Mouse (Mus musculus): ENCODE measurements around the gene Olfr1360. TPM values are rescaled to one million over a fixed set of nuclear protein-coding genes. Genes with fewer than 3 reads are reported as not detected.

The Olfr1360 gene
- polyA plus RNA-seq (2015; fragmentation: Illumina TruSeq; extraction: RNeasy Lipid Tissue Mini Kit (QIAGEN cat#74804); ENCODE audit: insufficient read depth, low read depth, low replicate concordance): not detected

GRCm38 (mm10) chr13:21677305-21677704 lies at the start of gene Olfr1360:
TSS of gene Olfr1360 (minus strand) at chr13:21677405.

GRCm38 (mm10) chr13:21721757-21722372 lies 44.7 kb upstream of the Olfr1360 start, which contains the start of gene Hist1h2bm:
TSS of gene Hist1h2bm (plus strand) at chr13:21722044.

DNA sequence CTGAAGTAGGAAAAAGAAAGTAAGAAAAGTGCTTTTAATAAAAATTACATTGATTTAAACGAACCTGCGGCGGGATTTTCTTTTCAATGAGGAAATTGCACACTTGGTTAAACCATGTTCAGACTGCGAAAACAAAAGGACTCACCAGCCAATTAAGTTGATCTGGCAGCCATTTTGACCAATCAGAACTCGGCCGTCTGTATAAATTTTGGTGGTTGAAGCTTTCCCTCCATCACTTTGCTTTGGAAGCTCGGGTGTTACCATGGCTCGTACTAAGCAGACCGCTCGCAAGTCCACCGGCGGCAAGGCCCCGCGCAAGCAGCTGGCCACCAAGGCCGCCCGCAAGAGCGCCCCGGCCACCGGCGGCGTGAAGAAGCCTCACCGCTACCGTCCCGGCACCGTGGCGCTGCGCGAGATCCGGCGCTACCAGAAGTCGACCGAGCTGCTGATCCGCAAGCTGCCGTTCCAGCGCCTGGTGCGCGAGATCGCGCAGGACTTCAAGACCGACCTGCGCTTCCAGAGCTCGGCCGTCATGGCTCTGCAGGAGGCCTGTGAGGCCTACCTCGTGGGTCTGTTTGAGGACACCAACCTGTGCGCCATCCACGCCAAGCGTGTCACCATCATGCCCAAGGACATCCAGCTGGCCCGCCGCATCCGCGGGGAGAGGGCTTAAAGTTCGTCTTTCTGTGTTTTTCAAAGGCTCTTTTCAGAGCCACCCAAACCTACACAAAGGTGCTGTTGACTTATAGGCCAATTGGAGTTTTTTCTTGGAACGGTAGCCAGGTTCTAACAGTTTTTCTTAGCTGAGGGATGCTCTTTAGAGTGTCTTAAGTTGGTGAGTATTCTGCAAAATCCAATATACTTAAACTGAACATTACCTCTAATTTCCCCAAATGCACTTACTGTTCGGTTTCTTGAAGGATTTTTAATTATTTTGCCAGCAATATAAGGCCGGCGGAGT lies 40.5 kb upstream of the Olfr1360 start, which contains the start of gene Hist1h3h:
Gene Hist1h3h (plus strand): TSS at position 263 of the 961 bp plus-strand sequence.

DNA sequence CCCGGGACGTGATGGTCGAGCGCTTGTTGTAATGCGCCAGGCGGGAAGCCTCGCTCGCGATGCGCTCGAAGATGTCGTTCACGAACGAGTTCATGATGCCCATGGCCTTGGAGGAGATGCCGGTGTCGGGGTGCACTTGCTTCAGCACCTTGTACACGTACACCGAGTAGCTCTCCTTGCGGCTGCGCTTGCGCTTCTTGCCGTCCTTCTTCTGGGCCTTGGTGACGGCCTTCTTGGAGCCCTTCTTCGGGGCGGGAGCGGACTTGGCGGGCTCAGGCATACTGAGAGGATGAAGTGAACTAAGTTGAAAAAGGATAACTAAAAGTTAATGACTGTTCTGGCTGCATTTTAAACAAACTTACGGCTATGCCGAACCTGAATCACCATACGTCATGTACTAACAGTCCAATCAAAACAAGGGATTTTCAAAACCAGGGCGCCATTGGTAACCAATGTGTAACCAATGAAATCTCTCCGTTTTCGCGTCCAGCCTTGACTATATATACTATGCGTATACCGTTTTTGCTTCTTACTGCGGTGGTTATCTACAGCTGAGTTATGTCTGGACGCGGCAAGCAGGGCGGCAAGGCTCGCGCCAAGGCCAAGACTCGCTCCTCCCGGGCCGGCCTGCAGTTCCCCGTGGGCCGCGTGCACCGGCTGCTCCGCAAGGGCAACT lies 38.8 kb upstream of the Olfr1360 start, which contains the start of the genes Hist1h2bl and Hist1h2ai:
Gene Hist1h2bl (minus strand): TSS at position 280 of the 676 bp plus-strand sequence.
Gene Hist1h2ai (plus strand): TSS at position 559 of the 676 bp plus-strand sequence.

GRCm38 (mm10) chr13:21697811-21698210 lies 20.6 kb upstream of the Olfr1360 start, which contains the start of gene Olfr1359:
TSS of gene Olfr1359 (plus strand) at chr13:21698111.

GRCm38 (mm10) chr13:21663286-21663685 lies 13.9 kb downstream of the Olfr1360 start, which contains the start of gene Olfr1361:
TSS of gene Olfr1361 (minus strand) at chr13:21663386.

DNA sequence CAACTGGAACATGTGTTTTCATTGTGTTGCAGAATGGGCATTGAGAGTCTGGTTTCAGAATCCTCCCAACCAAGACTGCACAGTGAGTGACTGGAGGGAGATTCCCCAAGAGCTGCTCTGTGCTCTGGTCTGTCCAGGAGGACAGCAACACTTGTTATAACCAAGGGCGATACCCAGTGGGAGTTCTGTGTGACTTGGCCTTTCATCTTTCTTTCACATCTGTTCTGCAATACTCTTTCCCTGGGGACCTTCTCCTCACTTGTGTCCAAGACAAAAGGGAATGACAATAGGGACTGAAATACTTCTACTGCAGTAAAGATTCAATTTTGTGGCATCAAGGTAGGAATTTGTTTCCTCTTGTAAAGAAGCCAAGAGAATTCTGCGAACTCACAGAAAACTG lies 34.8 kb downstream of the Olfr1360 start, which contains the start of gene Olfr11:
Gene Olfr11 (minus strand): TSS at position 101 of the 400 bp plus-strand sequence.

Other genes starting within 250 kb of the Olfr1360 start
- gene Pgbd1, start 236.3 kb downstream of the Olfr1360 start, polyA plus RNA-seq (2015; fragmentation: Illumina TruSeq; extraction: RNeasy Lipid Tissue Mini Kit (QIAGEN cat#74804); ENCODE audit: insufficient read depth, low read depth, low replicate concordance): 0.50 TPM
- 20.8 TPM for gene Zscan26, start 223.7 kb downstream of the Olfr1360 start, polyA plus RNA-seq (2015; fragmentation: Illumina TruSeq; extraction: RNeasy Lipid Tissue Mini Kit (QIAGEN cat#74804); ENCODE audit: insufficient read depth, low read depth, low replicate concordance)
- not detected for gene Nkapl, start 208.9 kb downstream of the Olfr1360 start, polyA plus RNA-seq (2015; fragmentation: Illumina TruSeq; extraction: RNeasy Lipid Tissue Mini Kit (QIAGEN cat#74804); ENCODE audit: insufficient read depth, low read depth, low replicate concordance)
- gene Zkscan4, start 198.5 kb downstream of the Olfr1360 start, polyA plus RNA-seq (2015; fragmentation: Illumina TruSeq; extraction: RNeasy Lipid Tissue Mini Kit (QIAGEN cat#74804); ENCODE audit: insufficient read depth, low read depth, low replicate concordance): 0.92 TPM
- gene Gm10065, start 198.0 kb downstream of the Olfr1360 start, polyA plus RNA-seq (2015; fragmentation: Illumina TruSeq; extraction: RNeasy Lipid Tissue Mini Kit (QIAGEN cat#74804); ENCODE audit: insufficient read depth, low read depth, low replicate concordance): not detected
- not detected for gene AK157302, start 182.2 kb downstream of the Olfr1360 start, polyA plus RNA-seq (2015; fragmentation: Illumina TruSeq; extraction: RNeasy Lipid Tissue Mini Kit (QIAGEN cat#74804); ENCODE audit: insufficient read depth, low read depth, low replicate concordance)
- not detected for gene Gm11273, start 176.0 kb downstream of the Olfr1360 start, polyA plus RNA-seq (2015; fragmentation: Illumina TruSeq; extraction: RNeasy Lipid Tissue Mini Kit (QIAGEN cat#74804); ENCODE audit: insufficient read depth, low read depth, low replicate concordance)
- 2.1 TPM for gene Zkscan8, start 146.3 kb downstream of the Olfr1360 start, polyA plus RNA-seq (2015; fragmentation: Illumina TruSeq; extraction: RNeasy Lipid Tissue Mini Kit (QIAGEN cat#74804); ENCODE audit: insufficient read depth, low read depth, low replicate concordance)
- gene Olfr1366, start 134.6 kb downstream of the Olfr1360 start, polyA plus RNA-seq (2015; fragmentation: Illumina TruSeq; extraction: RNeasy Lipid Tissue Mini Kit (QIAGEN cat#74804); ENCODE audit: insufficient read depth, low read depth, low replicate concordance): not detected
- not detected for gene Olfr1535, start 117.5 kb downstream of the Olfr1360 start, polyA plus RNA-seq (2015; fragmentation: Illumina TruSeq; extraction: RNeasy Lipid Tissue Mini Kit (QIAGEN cat#74804); ENCODE audit: insufficient read depth, low read depth, low replicate concordance)
- gene Olfr1364, start 95.6 kb downstream of the Olfr1360 start, polyA plus RNA-seq (2015; fragmentation: Illumina TruSeq; extraction: RNeasy Lipid Tissue Mini Kit (QIAGEN cat#74804); ENCODE audit: insufficient read depth, low read depth, low replicate concordance): not detected
- gene Olfr1362, start 63.4 kb downstream of the Olfr1360 start, polyA plus RNA-seq (2015; fragmentation: Illumina TruSeq; extraction: RNeasy Lipid Tissue Mini Kit (QIAGEN cat#74804); ENCODE audit: insufficient read depth, low read depth, low replicate concordance): not detected
- gene Olfr11, start 34.9 kb downstream of the Olfr1360 start, polyA plus RNA-seq (2015; fragmentation: Illumina TruSeq; extraction: RNeasy Lipid Tissue Mini Kit (QIAGEN cat#74804); ENCODE audit: insufficient read depth, low read depth, low replicate concordance): not detected
- not detected for gene Olfr1361, start 14.0 kb downstream of the Olfr1360 start, polyA plus RNA-seq (2015; fragmentation: Illumina TruSeq; extraction: RNeasy Lipid Tissue Mini Kit (QIAGEN cat#74804); ENCODE audit: insufficient read depth, low read depth, low replicate concordance)
- not detected for gene Olfr1359, start 20.7 kb upstream of the Olfr1360 start, polyA plus RNA-seq (2015; fragmentation: Illumina TruSeq; extraction: RNeasy Lipid Tissue Mini Kit (QIAGEN cat#74804); ENCODE audit: insufficient read depth, low read depth, low replicate concordance)
- gene Hist1h2bl, start 38.7 kb upstream of the Olfr1360 start, polyA plus RNA-seq (2015; fragmentation: Illumina TruSeq; extraction: RNeasy Lipid Tissue Mini Kit (QIAGEN cat#74804); ENCODE audit: insufficient read depth, low read depth, low replicate concordance): not detected
- gene Hist1h2ai, start 39.0 kb upstream of the Olfr1360 start, polyA plus RNA-seq (2015; fragmentation: Illumina TruSeq; extraction: RNeasy Lipid Tissue Mini Kit (QIAGEN cat#74804); ENCODE audit: insufficient read depth, low read depth, low replicate concordance): not detected
- gene Hist1h3h, start 40.3 kb upstream of the Olfr1360 start, polyA plus RNA-seq (2015; fragmentation: Illumina TruSeq; extraction: RNeasy Lipid Tissue Mini Kit (QIAGEN cat#74804); ENCODE audit: insufficient read depth, low read depth, low replicate concordance): not detected
- gene Hist1h2bm, start 44.6 kb upstream of the Olfr1360 start, polyA plus RNA-seq (2015; fragmentation: Illumina TruSeq; extraction: RNeasy Lipid Tissue Mini Kit (QIAGEN cat#74804); ENCODE audit: insufficient read depth, low read depth, low replicate concordance): not detected
- not detected for gene Hist1h4j, start 57.7 kb upstream of the Olfr1360 start, polyA plus RNA-seq (2015; fragmentation: Illumina TruSeq; extraction: RNeasy Lipid Tissue Mini Kit (QIAGEN cat#74804); ENCODE audit: insufficient read depth, low read depth, low replicate concordance)
- gene Hist1h4k, start 73.1 kb upstream of the Olfr1360 start, polyA plus RNA-seq (2015; fragmentation: Illumina TruSeq; extraction: RNeasy Lipid Tissue Mini Kit (QIAGEN cat#74804); ENCODE audit: insufficient read depth, low read depth, low replicate concordance): not detected
- not detected for gene Hist1h2ak, start 76.4 kb upstream of the Olfr1360 start, polyA plus RNA-seq (2015; fragmentation: Illumina TruSeq; extraction: RNeasy Lipid Tissue Mini Kit (QIAGEN cat#74804); ENCODE audit: insufficient read depth, low read depth, low replicate concordance)
- not detected for gene Hist1h2bn, start 76.7 kb upstream of the Olfr1360 start, polyA plus RNA-seq (2015; fragmentation: Illumina TruSeq; extraction: RNeasy Lipid Tissue Mini Kit (QIAGEN cat#74804); ENCODE audit: insufficient read depth, low read depth, low replicate concordance)
- not detected for gene Hist1h1b, start 103.2 kb upstream of the Olfr1360 start, polyA plus RNA-seq (2015; fragmentation: Illumina TruSeq; extraction: RNeasy Lipid Tissue Mini Kit (QIAGEN cat#74804); ENCODE audit: insufficient read depth, low read depth, low replicate concordance)
- not detected for gene Hist1h3i, start 106.0 kb upstream of the Olfr1360 start, polyA plus RNA-seq (2015; fragmentation: Illumina TruSeq; extraction: RNeasy Lipid Tissue Mini Kit (QIAGEN cat#74804); ENCODE audit: insufficient read depth, low read depth, low replicate concordance)
- not detected for gene Hist1h2an, start 109.8 kb upstream of the Olfr1360 start, polyA plus RNA-seq (2015; fragmentation: Illumina TruSeq; extraction: RNeasy Lipid Tissue Mini Kit (QIAGEN cat#74804); ENCODE audit: insufficient read depth, low read depth, low replicate concordance)
- not detected for gene Hist1h2bp, start 110.1 kb upstream of the Olfr1360 start, polyA plus RNA-seq (2015; fragmentation: Illumina TruSeq; extraction: RNeasy Lipid Tissue Mini Kit (QIAGEN cat#74804); ENCODE audit: insufficient read depth, low read depth, low replicate concordance)
- not detected for gene Hist1h2bq, start 132.8 kb upstream of the Olfr1360 start, polyA plus RNA-seq (2015; fragmentation: Illumina TruSeq; extraction: RNeasy Lipid Tissue Mini Kit (QIAGEN cat#74804); ENCODE audit: insufficient read depth, low read depth, low replicate concordance)
- gene Hist1h2ao, start 133.1 kb upstream of the Olfr1360 start, polyA plus RNA-seq (2015; fragmentation: Illumina TruSeq; extraction: RNeasy Lipid Tissue Mini Kit (QIAGEN cat#74804); ENCODE audit: insufficient read depth, low read depth, low replicate concordance): not detected
- not detected for gene Hist1h4m, start 134.3 kb upstream of the Olfr1360 start, polyA plus RNA-seq (2015; fragmentation: Illumina TruSeq; extraction: RNeasy Lipid Tissue Mini Kit (QIAGEN cat#74804); ENCODE audit: insufficient read depth, low read depth, low replicate concordance)
- not detected for gene Hist1h4n, start 154.8 kb upstream of the Olfr1360 start, polyA plus RNA-seq (2015; fragmentation: Illumina TruSeq; extraction: RNeasy Lipid Tissue Mini Kit (QIAGEN cat#74804); ENCODE audit: insufficient read depth, low read depth, low replicate concordance)
- gene Hist1h2ap, start 156.1 kb upstream of the Olfr1360 start, polyA plus RNA-seq (2015; fragmentation: Illumina TruSeq; extraction: RNeasy Lipid Tissue Mini Kit (QIAGEN cat#74804); ENCODE audit: insufficient read depth, low read depth, low replicate concordance): not detected
- gene Hist1h2br, start 156.3 kb upstream of the Olfr1360 start, polyA plus RNA-seq (2015; fragmentation: Illumina TruSeq; extraction: RNeasy Lipid Tissue Mini Kit (QIAGEN cat#74804); ENCODE audit: insufficient read depth, low read depth, low replicate concordance): 0.76 TPM

Data from pancreas, adult 10 weeks (tissue).